Mouse (Mus musculus) thymus, postnatal 25 days (tissue): ENCODE results near the gene Elmo1.
"Not testable (repeated sequence)": the region's sequence is repeated elsewhere in the genome, so short reads cannot be mapped to it uniquely, and the experiment has no call there.

Experiments used
- DNase-seq: peaks from one replicate; pipeline ENCODE4 v3.0.0; 2022

The Elmo1 gene

DNA sequence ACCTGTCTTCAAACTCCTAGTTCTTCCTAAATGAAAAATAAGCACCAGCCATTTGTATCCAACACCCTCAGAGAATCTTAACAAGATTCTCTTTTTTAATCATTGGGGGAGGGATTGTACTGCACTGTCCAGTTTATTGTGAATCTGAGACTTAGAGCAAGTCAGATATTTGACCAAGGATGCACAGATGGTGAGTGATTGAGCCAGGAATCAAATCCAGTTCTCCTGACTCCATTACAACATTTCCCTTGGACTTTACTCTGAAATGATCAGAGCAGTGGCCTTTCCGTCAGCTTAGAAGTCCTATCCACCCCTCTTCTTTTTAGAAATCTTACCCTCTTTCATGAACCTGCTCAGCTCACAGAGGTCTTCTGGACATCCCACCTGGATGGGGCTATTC lies 461.2 kb downstream of the Elmo1 start:
- DNase-seq: no peak

DNA sequence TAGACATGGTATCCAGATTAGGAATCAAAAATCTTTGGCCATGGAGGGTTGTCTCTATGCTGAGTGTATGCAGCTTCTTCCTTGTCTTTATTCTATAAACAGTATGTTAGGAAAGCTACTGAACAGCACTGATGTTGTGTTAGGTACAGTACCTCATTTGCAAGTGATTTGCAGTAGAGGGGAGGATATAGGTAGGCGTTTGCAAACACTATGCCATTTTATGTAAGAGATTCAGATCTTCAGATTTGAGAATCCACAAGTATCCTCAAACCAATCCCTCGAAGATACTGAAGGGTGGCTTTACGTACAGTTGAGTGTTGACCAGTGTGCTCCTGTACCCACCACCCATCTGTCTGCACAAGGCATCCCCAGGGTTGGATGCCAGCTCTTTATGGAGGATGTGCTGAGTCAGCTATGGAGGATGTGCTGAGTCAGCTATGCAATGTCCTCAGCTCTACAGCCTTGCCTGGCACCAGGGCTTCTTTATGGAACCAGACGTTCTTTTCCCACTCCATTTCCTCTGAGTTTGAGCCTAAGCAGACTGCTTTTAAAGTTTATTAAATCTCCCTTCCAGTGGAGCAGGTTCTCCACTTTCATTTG lies 465.6 kb downstream of the Elmo1 start:
- no peak for DNase-seq

DNA sequence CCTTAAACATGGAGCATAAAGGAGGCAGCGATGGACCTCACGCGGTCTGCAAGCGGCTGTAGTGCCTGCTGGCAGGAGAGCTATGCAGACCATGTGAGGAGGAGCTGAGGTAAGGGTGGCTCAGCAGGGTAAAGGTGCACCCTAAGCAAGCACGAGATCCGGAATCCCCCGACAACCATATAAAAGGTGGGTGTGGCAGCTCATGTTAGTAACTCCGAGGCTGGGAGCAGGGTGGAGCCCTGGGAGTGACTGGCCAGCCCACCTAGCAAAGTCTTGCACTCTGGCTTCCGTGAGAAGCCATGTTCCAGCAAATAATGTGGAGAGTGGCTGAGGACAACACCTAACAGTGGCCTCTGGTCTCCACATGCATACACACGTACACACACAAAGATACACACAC lies 466.3 kb downstream of the Elmo1 start:
- no peak for DNase-seq

- DNase-seq: no peak
Measured at GRCm38 (mm10) chr13:20557156-20557555, 466.8 kb downstream of the Elmo1 start.

DNA sequence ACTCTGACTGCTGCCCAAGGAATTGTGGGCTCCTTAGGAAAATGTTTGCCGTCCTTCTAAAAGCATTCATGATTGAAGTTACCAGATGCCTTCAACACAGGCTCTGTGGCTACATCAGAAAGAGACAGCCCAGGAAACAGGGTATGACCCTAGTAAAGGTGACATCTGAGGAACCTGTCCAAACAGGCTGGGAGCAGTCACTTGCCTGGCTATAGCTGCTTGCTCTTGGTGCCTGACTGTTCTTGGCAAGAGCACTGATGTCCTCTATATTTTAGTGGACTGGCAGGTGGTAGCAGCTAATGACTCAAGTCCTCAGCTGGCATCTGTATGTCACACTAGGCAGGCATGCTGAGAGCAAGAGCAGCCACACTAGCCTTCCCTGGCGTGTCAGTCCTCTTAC lies 468.0 kb downstream of the Elmo1 start:
- DNase-seq: no peak

GRCm38 (mm10) chr13:20564414-20564813 lies 474.0 kb downstream of the Elmo1 start:
- DNase-seq: peak; percentile 21

DNA sequence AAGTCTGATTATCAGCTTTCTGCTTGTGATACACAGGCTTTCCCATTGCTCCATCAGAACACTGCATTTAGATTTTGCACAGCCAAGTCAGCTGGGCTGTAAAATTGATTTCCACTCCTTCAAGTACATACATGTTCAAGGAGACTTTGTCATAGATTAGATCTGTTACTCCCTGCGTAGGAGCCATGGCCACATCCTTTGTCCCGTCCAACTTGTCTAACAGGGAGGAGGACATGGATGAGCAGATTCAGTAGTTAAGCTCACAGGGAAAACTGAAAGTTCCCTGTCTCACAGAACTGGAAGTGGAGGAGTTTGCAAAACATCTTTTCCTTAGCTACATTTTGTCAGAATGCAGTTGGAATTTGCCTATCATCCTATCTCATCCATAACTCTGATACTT lies 484.8 kb downstream of the Elmo1 start:
- no peak for DNase-seq

DNA sequence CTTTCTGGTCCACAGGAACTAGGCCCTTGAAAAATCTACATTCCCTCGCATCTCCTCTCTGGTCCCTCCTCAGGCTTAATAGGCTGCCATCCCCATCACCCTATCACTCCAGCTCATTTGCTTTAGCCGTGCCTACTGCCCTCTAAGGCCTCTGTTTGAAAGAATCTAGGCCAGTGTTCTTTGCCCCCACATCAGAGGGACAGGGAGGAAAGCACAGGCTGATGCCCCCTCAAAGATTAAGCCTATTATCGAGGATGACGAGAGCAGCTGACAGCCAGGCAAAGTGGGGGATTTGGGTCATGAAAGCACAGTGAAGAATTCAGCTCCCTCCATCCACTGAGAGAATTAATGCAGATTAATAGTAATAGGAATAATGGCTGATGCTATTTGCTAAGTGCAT lies 495.5 kb downstream of the Elmo1 start:
- no peak for DNase-seq

- DNase-seq: no peak
Measured at GRCm38 (mm10) chr13:20586462-20586861, 496.1 kb downstream of the Elmo1 start.

- DNase-seq: no peak
Measured at GRCm38 (mm10) chr13:20590983-20591382, 500.6 kb downstream of the Elmo1 start.

GRCm38 (mm10) chr13:20597307-20597706 lies 506.9 kb downstream of the Elmo1 start:
- DNase-seq: no peak

- DNase-seq: no peak
Measured at GRCm38 (mm10) chr13:20598618-20599017, 508.2 kb downstream of the Elmo1 start.

DNA sequence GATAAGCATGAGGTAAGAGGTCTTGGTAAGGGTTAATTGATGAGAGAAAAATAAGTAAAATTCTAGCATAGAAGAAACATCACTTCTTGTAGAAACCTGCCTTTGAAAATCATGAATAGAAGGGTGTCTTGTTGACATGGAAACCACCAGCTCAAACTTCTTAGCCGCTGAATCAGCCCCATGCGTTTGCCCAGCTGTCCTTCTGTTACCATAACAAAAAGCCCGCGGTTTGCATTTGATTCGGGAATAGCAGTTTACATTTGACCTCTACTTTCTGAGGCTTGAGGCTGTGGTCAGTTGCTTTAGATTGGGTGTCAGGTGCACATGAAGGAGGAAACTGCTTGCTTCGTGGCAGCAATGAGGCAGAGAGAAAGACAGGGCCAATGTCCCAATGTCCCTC lies 509.9 kb downstream of the Elmo1 start:
- DNase-seq: no peak

DNA sequence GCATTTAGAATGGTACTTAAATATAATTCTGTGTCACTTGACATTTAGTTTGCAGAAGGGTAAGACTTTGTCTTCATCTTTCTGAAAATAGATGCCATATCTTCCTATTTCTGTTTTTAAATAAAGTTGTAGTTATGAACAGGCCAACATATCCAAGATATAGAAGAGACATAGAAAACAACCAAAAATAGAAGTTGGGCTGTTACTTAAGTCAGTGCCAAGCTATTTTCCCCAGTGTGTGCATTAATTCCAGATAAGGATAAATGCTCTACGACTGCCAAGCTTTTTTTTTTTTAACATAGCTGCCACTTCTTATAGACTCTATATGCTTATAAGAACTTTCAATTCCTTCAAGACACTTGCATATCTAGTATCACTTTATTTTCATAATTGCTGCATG lies 511.0 kb downstream of the Elmo1 start:
- DNase-seq: no peak

- DNase-seq: no peak
Measured at GRCm38 (mm10) chr13:20606891-20607290, 516.5 kb downstream of the Elmo1 start.

GRCm38 (mm10) chr13:20609003-20609688 lies 518.8 kb downstream of the Elmo1 start:
- no peak for DNase-seq

GRCm38 (mm10) chr13:20615596-20616469 lies 525.4 kb downstream of the Elmo1 start:
- no peak for DNase-seq

DNA sequence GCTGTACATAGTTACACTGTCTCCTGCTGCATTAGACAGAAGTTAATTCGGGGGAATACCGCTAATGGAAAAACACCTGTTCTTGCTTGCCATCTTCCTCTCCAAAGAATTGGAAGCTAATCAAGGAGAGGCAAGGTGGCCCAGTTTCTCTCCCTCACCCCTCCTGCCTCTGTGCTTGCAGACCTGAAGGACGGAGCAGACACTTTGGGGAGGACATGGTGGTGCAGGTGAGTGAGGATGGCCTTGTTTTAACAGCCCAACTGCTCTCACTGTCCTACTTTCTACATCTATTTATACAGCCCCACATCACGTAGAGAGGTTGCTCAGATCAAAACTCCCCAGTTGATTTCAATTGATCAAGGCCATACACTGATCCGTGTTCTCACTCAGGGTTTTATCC lies 529.5 kb downstream of the Elmo1 start:
- DNase-seq: no peak

- no peak for DNase-seq
Measured at GRCm38 (mm10) chr13:20623071-20623850, 532.9 kb downstream of the Elmo1 start.

- DNase-seq: no peak
Measured at GRCm38 (mm10) chr13:20627796-20628195, 537.4 kb downstream of the Elmo1 start.

GRCm38 (mm10) chr13:20632477-20632876 lies 542.1 kb downstream of the Elmo1 start:
- no peak for DNase-seq

DNA sequence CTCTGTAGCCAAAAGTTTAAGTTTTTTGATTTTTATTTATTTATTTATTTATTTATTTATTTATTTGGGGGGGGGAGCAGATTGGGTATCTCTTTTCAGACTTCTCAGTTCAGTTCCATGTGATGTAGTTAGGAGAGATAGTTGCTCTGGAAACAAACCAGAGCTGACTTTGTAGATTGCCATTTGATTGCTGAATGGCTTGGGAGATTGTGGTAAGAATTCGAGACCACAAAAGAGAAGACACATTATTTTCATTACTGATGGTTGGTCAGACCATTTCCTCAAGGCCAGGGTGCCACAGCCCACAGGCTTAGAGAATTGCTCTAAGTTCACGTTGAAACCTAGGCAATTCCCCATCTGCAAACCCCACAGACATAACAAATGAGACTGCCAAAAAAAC lies 544.3 kb downstream of the Elmo1 start:
- DNase-seq: not testable (repeated sequence)

DNA sequence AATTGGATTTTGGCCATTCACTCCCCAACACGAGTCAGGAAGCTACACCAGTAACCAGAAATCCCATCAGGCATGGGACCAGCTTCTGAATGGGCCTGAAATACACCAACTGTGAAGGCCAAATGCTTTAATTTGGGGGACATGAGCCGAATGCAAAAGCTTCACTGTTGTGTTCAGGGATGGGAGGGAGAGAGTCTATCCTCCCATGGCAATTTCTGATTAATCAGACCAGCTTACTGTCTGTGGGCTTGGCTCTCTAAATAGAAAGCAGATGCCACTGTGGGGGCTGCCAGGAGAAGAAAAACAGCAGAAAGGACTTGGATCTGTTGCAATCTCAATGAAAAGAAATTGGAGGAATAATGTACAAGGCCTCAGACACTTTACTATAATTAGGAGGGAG lies 545.2 kb downstream of the Elmo1 start:
- DNase-seq: no peak
